Mouse (Mus musculus) MEL (cell line): ENCODE data around the gene Fev. TPM values are rescaled to one million over a fixed set of nuclear protein-coding genes. Genes with fewer than 3 reads are reported as not detected.

Experiments used
- DNase-seq: peaks from one replicate; pipeline ENCODE4 v3.0.0; 2011; ENCODE audit warnings: low read depth, low spot score
- H3K27ac ChIP-seq: 2 replicates; pipeline ENCODE4 v1.5.1; 2012; ENCODE audit warnings: low read depth, mild to moderate bottlenecking, control low read depth, low read length, moderate library complexity; ENCODE audit not compliant: control insufficient read depth
- H3K27me3 ChIP-seq, 2 experiments: fragments of 150-350 bp in 1 of 2; sonication (generic) in 1 of 2; 2 replicates each; pipeline ENCODE4 v1.6.1; 2012; ENCODE audit warnings: low read length in 2 of 2, mild to moderate bottlenecking in 2 of 2, improper control_type of control experiment in 1 of 2, moderate library complexity in 1 of 2; ENCODE audit not compliant: insufficient read depth in 2 of 2, control insufficient read depth in 1 of 2
- H3K36me3 ChIP-seq, 2 experiments: 2 replicates each; pipeline ENCODE4 v1.6.1; 2012 to 2014; ENCODE audit warnings: low read length in 2 of 2, improper control_type of control experiment in 1 of 2, inconsistent platforms in 1 of 2, mild to moderate bottlenecking in 1 of 2; ENCODE audit not compliant: insufficient read depth in 2 of 2, control insufficient read depth in 1 of 2
- H3K4me1 ChIP-seq, 2 experiments: fragments of 150-350 bp in 1 of 2; sonication (generic) in 1 of 2; 2 replicates each; pipeline ENCODE4 v1.6.1; 2012; ENCODE audit warnings: low read length in 2 of 2, improper control_type of control experiment in 1 of 2, mild to moderate bottlenecking in 1 of 2; ENCODE audit not compliant: insufficient read depth in 2 of 2, control insufficient read depth in 1 of 2
- H3K4me3 ChIP-seq, 2 experiments: fragments of 150-350 bp in 1 of 2; sonication (generic) in 1 of 2; 2 replicates each; pipeline ENCODE4 v1.5.1; 2012; ENCODE audit warnings: low read depth in 2 of 2, low read length in 2 of 2, mild to moderate bottlenecking in 2 of 2, moderate library complexity in 2 of 2, control low read depth in 1 of 2, improper control_type of control experiment in 1 of 2; ENCODE audit not compliant: control insufficient read depth in 1 of 2, insufficient read depth in 1 of 2
- H3K79me2 ChIP-seq: 2 replicates; pipeline ENCODE4 v1.6.1; 2012; ENCODE audit warnings: mild to moderate bottlenecking, low read length, moderate library complexity; ENCODE audit not compliant: control insufficient read depth, poor library complexity, insufficient read depth
- H3K9ac ChIP-seq: 2 replicates; pipeline ENCODE4 v1.6.1; 2012; ENCODE audit warnings: low read depth, mild to moderate bottlenecking, control low read depth, low read length, moderate library complexity; ENCODE audit not compliant: control insufficient read depth, poor library complexity, severe bottlenecking
- H3K9me3 ChIP-seq: fragments of 150-350 bp; sonication (generic); replicated peaks from 2 replicates; pipeline ENCODE4 v1.6.1; 2012; ENCODE audit warnings: mild to moderate bottlenecking, low read length, improper control_type of control experiment, moderate library complexity; ENCODE audit not compliant: insufficient read depth
- CHD1 ChIP-seq: IDR thresholded peaks from 2 replicates; pipeline ENCODE4 v1.6.1; 2012; ENCODE audit warnings: low read depth, mild to moderate bottlenecking, inconsistent platforms, low read length, improper control_type of control experiment
- CTCF ChIP-seq, 3 experiments: IDR thresholded peaks in 2 of 3; conservative IDR thresholded peaks in 1 of 3; 2 replicates each; pipeline ENCODE4 v1.5.1; 2011 to 2012; ENCODE audit warnings: low read length in 3 of 3, low read depth in 2 of 3, mild to moderate bottlenecking in 2 of 3, improper control_type of control experiment in 1 of 3, inconsistent platforms in 1 of 3, mixed read lengths in 1 of 3, moderate library complexity in 1 of 3; ENCODE audit not compliant: control insufficient read depth in 1 of 3, insufficient read depth in 1 of 3, poor library complexity in 1 of 3, severe bottlenecking in 1 of 3
- ELF1 ChIP-seq: IDR thresholded peaks from 2 replicates; pipeline ENCODE4 v1.6.1; 2014; ENCODE audit warnings: low read depth, mild to moderate bottlenecking, inconsistent platforms, low read length, improper control_type of control experiment, moderate library complexity
- EP300 ChIP-seq, 2 experiments: IDR thresholded peaks; 2 replicates each; pipeline ENCODE4 v1.6.1; 2011; ENCODE audit warnings: improper control_type of control experiment in 2 of 2, low read length in 2 of 2, low read depth in 1 of 2, mild to moderate bottlenecking in 1 of 2
- ETS1 ChIP-seq: IDR thresholded peaks from 2 replicates; pipeline ENCODE4 v1.6.1; 2012; ENCODE audit warnings: low read depth, mild to moderate bottlenecking, inconsistent platforms, low read length, improper control_type of control experiment, moderate library complexity
- GATA1 ChIP-seq: IDR thresholded peaks from 2 replicates; pipeline ENCODE4 v1.6.1; 2011; ENCODE audit warnings: low read depth, low read length, improper control_type of control experiment
- HCFC1 ChIP-seq: IDR thresholded peaks from 2 replicates; pipeline ENCODE4 v1.6.1; 2012; ENCODE audit warnings: low read depth, mild to moderate bottlenecking, inconsistent platforms, low read length, improper control_type of control experiment, moderate library complexity
- JUND ChIP-seq: IDR thresholded peaks from 2 replicates; pipeline ENCODE4 v1.6.1; 2011; ENCODE audit warnings: low read depth, mild to moderate bottlenecking, improper control_type of control experiment, low read length
- KAT2A ChIP-seq: conservative IDR thresholded peaks from 2 replicates; pipeline ENCODE4 v1.6.1; 2012; ENCODE audit warnings: low read depth, low read length, improper control_type of control experiment, inconsistent platforms
- MAFK ChIP-seq: IDR thresholded peaks from 2 replicates; pipeline ENCODE4 v1.6.1; 2011; ENCODE audit warnings: low read depth, mild to moderate bottlenecking, low read length, improper control_type of control experiment, borderline replicate concordance
- MAZ ChIP-seq: IDR thresholded peaks from 2 replicates; pipeline ENCODE4 v1.6.1; 2012; ENCODE audit warnings: low read depth, mild to moderate bottlenecking, inconsistent platforms, low read length, improper control_type of control experiment
- MXI1 ChIP-seq: IDR thresholded peaks from 2 replicates; pipeline ENCODE4 v1.6.1; 2011; ENCODE audit warnings: mild to moderate bottlenecking, low read depth, low read length, improper control_type of control experiment
- MYB ChIP-seq: IDR thresholded peaks from 2 replicates; pipeline ENCODE4 v1.6.1; 2011; ENCODE audit warnings: mild to moderate bottlenecking, low read depth, low read length, improper control_type of control experiment
- MYC ChIP-seq: IDR thresholded peaks from 2 replicates; pipeline ENCODE4 v1.6.1; 2011; ENCODE audit warnings: low read depth, mild to moderate bottlenecking, low read length, improper control_type of control experiment, moderate library complexity
- NELFE ChIP-seq: IDR thresholded peaks from 2 replicates; pipeline ENCODE4 v1.6.1; 2011; ENCODE audit warnings: low read depth, low read length, improper control_type of control experiment
- POLR2AphosphoS5 ChIP-seq: IDR thresholded peaks from 2 replicates; pipeline ENCODE4 v1.6.1; 2012; ENCODE audit warnings: low read depth, borderline replicate concordance, mild to moderate bottlenecking, inconsistent platforms, low read length, moderate library complexity, mixed read lengths
- RAD21 ChIP-seq: IDR thresholded peaks from 2 replicates; pipeline ENCODE4 v1.6.1; 2011; ENCODE audit warnings: mild to moderate bottlenecking, low read depth, low read length, improper control_type of control experiment
- SMC3 ChIP-seq: IDR thresholded peaks from 2 replicates; pipeline ENCODE4 v1.6.1; 2011; ENCODE audit warnings: low read depth, low read length, improper control_type of control experiment
- TBP ChIP-seq: IDR thresholded peaks from 2 replicates; pipeline ENCODE4 v1.8.0; 2011; ENCODE audit warnings: low read depth, low read length, improper control_type of control experiment
- TCF12 ChIP-seq: IDR thresholded peaks from 2 replicates; pipeline ENCODE4 v1.6.1; 2014; ENCODE audit warnings: low read depth, mild to moderate bottlenecking, inconsistent platforms, low read length, improper control_type of control experiment, moderate library complexity
- USF2 ChIP-seq, 2 experiments: IDR thresholded peaks; 2 replicates each; pipeline ENCODE4 v1.6.1; 2011 to 2012; ENCODE audit warnings: improper control_type of control experiment in 2 of 2, low read length in 2 of 2, borderline replicate concordance in 1 of 2, inconsistent platforms in 1 of 2, low read depth in 1 of 2, mild to moderate bottlenecking in 1 of 2; ENCODE audit not compliant: insufficient read depth in 1 of 2
- ZMIZ1 ChIP-seq: IDR thresholded peaks from 2 replicates; pipeline ENCODE4 v1.6.1; 2012; ENCODE audit warnings: low read depth, mild to moderate bottlenecking, inconsistent platforms, low read length, improper control_type of control experiment, moderate library complexity
- polyA plus RNA-seq, 2 experiments: library from polyadenylated mRNA; stranded (reverse) in 1 of 2; unstranded in 1 of 2; fragments of >175 nt in 1 of 2; fragments of >200 nt in 1 of 2; gene quantifications; 2 replicates each; pipeline versions ENCODE4 v1.2.1 to v1.2.4; 2012; ENCODE audit warnings: low replicate concordance in 2 of 2, low read depth in 1 of 2; ENCODE audit not compliant: insufficient read length in 2 of 2, insufficient read depth in 1 of 2, missing spikeins in 1 of 2
- total RNA-seq: library from RNA; depleted of rRNA; stranded (reverse); fragments of 300-350 nt; gene quantifications from 2 replicates; pipeline ENCODE4 v1.2.3, GENCODE M21; 2012

The Fev gene
- total and polyA plus RNA-seq, 3 experiments: not detected

DNA sequence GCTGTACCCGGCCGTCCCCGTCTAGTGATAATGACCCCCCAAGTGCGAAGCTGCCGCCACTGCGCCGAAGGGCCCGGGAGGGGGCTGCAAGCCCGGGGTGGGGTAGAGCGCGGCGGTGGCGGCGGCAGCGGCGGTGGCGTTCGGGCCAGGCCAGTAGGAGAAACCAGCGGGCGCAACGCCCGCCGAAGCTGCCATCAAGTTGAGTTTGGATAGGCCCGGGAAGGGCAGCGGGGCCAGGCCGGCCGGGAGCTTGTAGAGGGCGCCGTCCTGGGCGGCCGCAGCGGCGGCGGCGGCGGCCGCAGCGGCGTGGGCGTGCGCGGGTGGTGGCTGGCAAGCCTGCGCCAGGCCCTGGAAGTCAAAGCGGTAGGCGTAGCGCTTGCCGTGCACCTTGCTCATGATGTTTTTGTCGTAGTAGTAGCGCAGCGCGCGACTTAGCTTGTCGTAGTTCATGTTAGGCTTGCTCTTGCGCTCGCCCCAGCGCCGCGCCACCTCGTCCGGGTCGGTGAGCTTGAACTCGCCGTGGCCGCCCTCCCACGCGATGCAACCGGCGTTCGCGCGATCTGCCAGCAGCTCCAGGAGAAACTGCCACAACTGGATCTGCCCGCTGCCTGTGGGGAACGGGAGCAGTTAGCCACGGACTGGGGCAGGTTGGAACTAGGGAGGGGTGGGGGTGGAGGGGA lies 3.0 kb downstream of the Fev start:
- no peaks in the 10 kb centered on the region for H3K36me3 ChIP-seq
- no peaks in the 10 kb centered on the region for H3K9me3 ChIP-seq
- no peak for TF ChIP-seq NELFE
- no peak for TF ChIP-seq ZMIZ1
- no peak for TF ChIP-seq MXI1
- TF ChIP-seq JUND: no peak
- no peak for TF ChIP-seq TCF12
- no peak for TF ChIP-seq KAT2A
- TF ChIP-seq ETS1: no peak
- TF ChIP-seq HCFC1: no peak
- no peak for TF ChIP-seq MYC
- TF ChIP-seq USF2 (IDR thresholded peaks at IDR 0.05; ENCODE audit: borderline replicate concordance in 1 of 2, insufficient read depth in 1 of 2, low read depth in 1 of 2, low read length in 2 of 2): no peak
- TF ChIP-seq RAD21: no peak
- no peak for TF ChIP-seq CHD1
- no peak for TF ChIP-seq GATA1
- no peak for TF ChIP-seq ELF1
- no peak for TF ChIP-seq TBP
- no peak for TF ChIP-seq POLR2AphosphoS5
- TF ChIP-seq MAZ: no peak
- no peaks in the 10 kb centered on the region for H3K4me1 ChIP-seq
- H3K27ac ChIP-seq: no peak overlapping the region
- peaks cover 0 to 2% of the 10 kb centered on the region in 2 experiments; a peak in 1 of 4 replicates for H3K27me3 ChIP-seq
- H3K4me3 ChIP-seq: no peak overlapping the region
- H3K79me2 ChIP-seq: no peaks in the 10 kb centered on the region
- no peak overlapping the region for H3K9ac ChIP-seq
- DNase-seq: no peak

DNA sequence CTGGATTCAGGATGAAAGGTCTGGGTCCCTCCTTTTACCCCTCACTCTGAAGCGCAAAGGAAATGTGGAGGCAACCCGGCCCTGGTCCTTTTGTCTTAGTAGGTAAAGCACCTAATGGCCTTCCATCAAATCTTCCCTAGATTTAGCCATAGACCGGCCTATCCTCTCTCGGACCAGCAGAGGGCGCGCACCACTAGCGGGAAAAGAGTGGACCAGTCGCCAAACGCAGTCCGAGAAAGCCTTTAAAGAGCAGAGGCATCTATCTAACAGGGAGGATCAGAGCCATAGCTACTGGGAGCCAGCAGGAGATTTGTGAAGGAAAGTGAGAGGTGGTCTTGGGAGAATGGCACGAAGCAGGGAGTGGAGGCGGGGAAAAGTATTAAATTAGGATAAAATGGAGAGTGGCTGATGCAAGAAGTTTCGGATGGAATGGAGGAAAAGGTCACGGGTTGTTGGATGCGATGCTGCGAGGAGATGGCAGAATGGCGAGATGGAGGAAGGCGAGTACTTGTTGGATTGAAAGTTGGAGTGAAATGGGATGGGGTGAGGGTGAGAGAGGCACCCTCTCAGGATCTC lies 4.3 kb downstream of the Fev start:
- no peaks in the 10 kb centered on the region for H3K4me1 ChIP-seq
- DNase-seq: peak; percentile 45
- H3K79me2 ChIP-seq: no peaks in the 10 kb centered on the region
- H3K4me3 ChIP-seq: no peak overlapping the region
- H3K27ac ChIP-seq: no peak overlapping the region
- H3K36me3 ChIP-seq: no peaks in the 10 kb centered on the region
- H3K9ac ChIP-seq: no peak overlapping the region
- H3K9me3 ChIP-seq: no peaks in the 10 kb centered on the region
- H3K27me3 ChIP-seq: peaks cover 0 to 2% of the 10 kb centered on the region in 2 experiments; a peak in 1 of 4 replicates
- TF ChIP-seq HCFC1: no peak
- no peak for TF ChIP-seq ELF1
- peak; percentile 56 to 90 (median 73) for TF ChIP-seq CTCF (IDR thresholded peaks at IDR 0.05 in 2 of 3, conservative IDR thresholded peaks at IDR 0.05 in 1 of 3; ENCODE audit: control insufficient read depth in 1 of 3, insufficient read depth in 1 of 3, low read depth in 2 of 3, low read length in 3 of 3, poor library complexity in 1 of 3, severe bottlenecking in 1 of 3)
- no peak for TF ChIP-seq EP300 (IDR thresholded peaks at IDR 0.05; ENCODE audit: low read depth in 1 of 2, low read length in 2 of 2)
- TF ChIP-seq SMC3: peak; percentile 58
- peak; percentile 46 for TF ChIP-seq RAD21
- no peak for TF ChIP-seq MAFK
- no peak for TF ChIP-seq MYB
- TF ChIP-seq ETS1: no peak
- no peak for TF ChIP-seq TBP
- TF ChIP-seq POLR2AphosphoS5: no peak
